ENCODE assay signal across 20 mouse cellular contexts in genomic region chr5:20855066-20855465, GRCm38 (mm10).
"Had no signal": no experiment of that assay in that cellular context is flagged by ENCODE, and none has a peak within 500 bp of the region (broad histone marks: within the 10 kb centered on the region; RNA-seq: fewer than 3 reads in every experiment).

No protein-coding gene starts in this region.

- H3K4me3 ChIP-seq: liver, embryonic 15.5 days; lung, embryonic 15.5 days; megakaryocyte, embryonic 14.5 days; midbrain, embryonic 13.5 days; midbrain, embryonic 15.5 days; neural tube, embryonic 12.5 days; stomach, embryonic 15.5 days had no signal

- H3K4me1 ChIP-seq: liver, embryonic 15.5 days; lung, embryonic 15.5 days; midbrain, embryonic 13.5 days; midbrain, embryonic 15.5 days; neural tube, embryonic 12.5 days; stomach, embryonic 15.5 days had no signal

- H3K36me3 ChIP-seq: liver, embryonic 15.5 days; lung, embryonic 15.5 days; midbrain, embryonic 15.5 days; neural tube, embryonic 12.5 days; stomach, embryonic 15.5 days had no signal

- H3K27ac ChIP-seq: liver, embryonic 15.5 days; lung, embryonic 15.5 days; macrophage; midbrain, embryonic 13.5 days; midbrain, embryonic 15.5 days; neural tube, embryonic 12.5 days; stomach, embryonic 15.5 days; stomach, postnatal 0 days had no signal

- H3K27me3 ChIP-seq: liver, embryonic 15.5 days; lung, embryonic 15.5 days; megakaryocyte, embryonic 14.5 days; midbrain, embryonic 13.5 days; midbrain, embryonic 15.5 days; neural tube, embryonic 12.5 days; stomach, embryonic 15.5 days had no signal

- DNase-seq: liver, postnatal 0 days; lung, adult 2 months; lung, postnatal 14 days; lung, postnatal 36 days; retina, postnatal 1 day; right cerebral cortex, adult 18-20 months; right cerebral cortex, postnatal 25 days; right cerebral cortex, postnatal 4 days; spleen, adult 18-20 months; thymus, postnatal 14 days; thymus, postnatal 36 days had no signal
